Mouse (Mus musculus) brown adipose tissue, adult 24 weeks (tissue): Measurements from ENCODE around the gene Atp8b5. TPM values are rescaled to one million over a fixed set of nuclear protein-coding genes. Genes with fewer than 3 reads are reported as not detected.

Experiments used
- H3K27ac ChIP-seq: fragments of 200-500 bp; replicated peaks from 2 replicates; pipeline ENCODE4 v1.5.1; 2012; ENCODE audit warnings: low read depth, mild to moderate bottlenecking, low read length
- H3K4me1 ChIP-seq: fragments of 200-500 bp; 2 replicates; pipeline ENCODE4 v1.6.1; 2012; ENCODE audit warnings: low read length, mixed read lengths; ENCODE audit not compliant: control insufficient read depth, insufficient read depth, insufficient read length
- H3K4me3 ChIP-seq: fragments of 200-500 bp; 2 replicates; pipeline ENCODE4 v1.5.1; 2012; ENCODE audit warnings: low read depth, mild to moderate bottlenecking, low read length, moderate library complexity; ENCODE audit not compliant: insufficient read depth
- polyA plus RNA-seq: library from polyadenylated mRNA; stranded (reverse); fragments of >200 nt; gene quantifications from 2 replicates; pipeline ENCODE4 v1.2.4, GENCODE M21; 2012; ENCODE audit not compliant: missing spikeins, insufficient read depth, insufficient read length

The Atp8b5 gene
- 0.24 TPM in 1 of 2 replicates, not detected in the other for polyA plus RNA-seq

DNA sequence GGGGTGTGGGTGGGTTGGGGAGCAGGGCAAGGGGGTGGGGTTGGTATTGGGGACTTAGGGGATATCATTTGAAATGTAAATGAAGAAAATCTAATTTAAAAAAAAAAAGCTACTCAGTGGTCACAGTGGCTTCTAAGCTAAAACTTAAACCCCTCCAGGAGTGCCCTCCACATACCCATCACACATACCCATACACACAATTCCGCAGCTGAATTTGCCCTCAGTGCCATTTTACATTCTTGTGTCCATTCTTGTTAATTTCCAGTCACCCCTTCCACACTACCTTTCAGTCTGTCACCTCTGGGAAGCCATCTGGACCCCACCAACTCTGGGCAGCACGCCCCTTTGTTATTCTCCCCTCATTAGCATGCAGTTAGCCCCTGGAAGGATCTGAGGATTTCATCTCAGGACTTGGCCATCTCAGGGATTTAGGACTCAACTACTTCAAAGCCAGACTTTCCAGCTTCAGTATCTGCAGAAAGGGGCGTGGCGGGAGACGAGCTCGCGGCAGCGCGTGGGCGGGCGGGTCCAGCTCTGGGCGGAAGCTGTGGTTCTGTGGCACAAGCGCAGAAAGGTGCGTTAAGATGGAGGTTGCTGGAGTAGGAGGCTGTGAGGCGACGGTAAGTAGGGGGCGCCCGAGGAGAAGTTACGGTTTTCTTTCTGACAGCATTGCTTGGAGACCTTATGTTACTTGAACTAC is at the start of gene Atp8b5:
Atp8b5 (plus strand) TSS at position 537 of the 700 bp plus-strand sequence.
- Histone ChIP-seq H3K27ac (no peak within 1 kb of the TSS), H3K4me1 (no peaks in the 10 kb centered on the region), H3K4me3 (peak within 1 kb of the TSS; percentile 29)

DNA sequence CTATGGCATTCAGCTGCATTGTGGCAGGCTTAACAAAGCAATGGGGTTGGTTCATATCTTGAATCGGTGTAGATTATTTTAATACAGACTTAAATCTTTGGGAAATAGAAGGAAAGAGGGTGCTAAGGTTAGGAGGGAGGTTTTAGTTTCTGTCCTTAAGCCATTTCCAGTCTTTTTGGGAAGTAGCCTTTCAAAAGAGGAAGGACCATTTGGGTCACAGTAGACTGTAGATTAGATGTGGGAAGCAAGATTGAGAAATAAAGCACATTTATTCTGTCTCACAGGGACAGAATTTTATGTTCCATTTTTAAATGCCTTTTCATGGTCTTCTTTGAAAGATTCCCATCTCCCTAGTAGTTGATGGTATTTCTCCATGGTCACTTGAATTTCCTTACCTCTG is 49.0 kb upstream of the Atp8b5 start:
- Histone ChIP-seq H3K4me3 (no peak overlapping the region), H3K27ac (no peak overlapping the region), H3K4me1 (no peaks in the 10 kb centered on the region)

DNA sequence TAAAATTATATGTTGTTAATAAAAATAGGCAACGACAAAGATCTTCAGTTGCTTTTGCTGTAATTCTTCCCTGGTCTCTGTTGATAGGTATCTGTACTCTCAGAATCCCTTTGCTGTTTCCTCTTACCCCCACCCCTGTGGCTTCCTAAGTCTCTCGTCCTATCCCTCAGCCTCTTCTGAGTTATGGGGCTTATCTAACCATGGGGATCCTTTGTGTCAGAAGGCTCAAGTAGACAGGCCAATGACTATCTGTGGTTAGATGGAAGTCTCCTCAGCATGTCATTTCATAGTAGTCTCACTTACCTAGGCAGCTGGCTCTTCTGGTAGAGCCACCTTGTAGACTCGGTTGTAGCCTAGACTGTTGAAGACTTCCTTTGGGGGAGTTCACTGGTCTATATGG is 35.1 kb upstream of the Atp8b5 start:
- H3K4me3 ChIP-seq, result no peak overlapping the region
- no peaks in the 10 kb centered on the region for H3K4me1 ChIP-seq
- no peak overlapping the region for H3K27ac ChIP-seq

DNA sequence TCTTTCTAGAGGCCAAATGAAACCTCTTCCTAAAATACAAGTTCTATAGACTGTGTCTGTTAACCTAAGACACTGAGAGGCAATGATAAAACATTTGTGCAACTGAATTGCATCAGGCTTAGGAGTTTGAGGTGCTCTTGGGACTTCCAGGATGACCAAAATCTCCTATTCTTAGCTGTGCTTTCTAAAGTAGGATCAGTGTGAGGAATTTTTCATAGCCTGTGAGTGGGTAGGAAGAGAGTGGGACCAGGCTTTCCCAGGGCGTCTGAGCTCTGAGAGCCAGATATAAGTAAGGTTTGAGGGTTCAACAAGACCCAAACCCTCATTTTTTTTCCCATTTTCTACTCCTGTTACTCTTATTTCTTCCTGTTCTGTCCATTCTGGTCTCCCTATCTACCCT is 34.0 kb upstream of the Atp8b5 start:
- Histone ChIP-seq H3K4me1 (no peaks in the 10 kb centered on the region), H3K27ac (no peak overlapping the region), H3K4me3 (no peak overlapping the region)

DNA sequence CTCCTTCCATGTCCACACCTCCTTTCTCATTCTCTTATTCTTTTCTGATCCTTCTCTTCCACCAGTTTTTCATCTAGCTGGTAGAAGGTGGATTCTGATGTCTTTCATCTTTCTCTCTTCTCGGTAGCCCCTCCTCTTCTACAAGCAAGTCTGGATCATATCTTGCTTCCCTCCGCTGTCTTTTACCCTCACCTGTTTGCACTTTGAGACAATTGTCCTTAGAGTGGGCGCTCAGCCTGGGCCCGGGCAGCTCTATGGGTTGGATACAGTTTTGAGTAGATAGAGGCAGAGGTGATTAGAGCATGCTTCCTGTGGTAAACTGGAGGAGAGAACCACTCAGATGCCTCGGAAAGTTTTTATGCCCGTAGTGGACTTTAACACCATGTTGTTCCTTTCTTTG is 33.5 kb upstream of the Atp8b5 start:
- no peaks in the 10 kb centered on the region for H3K4me1 ChIP-seq

DNA sequence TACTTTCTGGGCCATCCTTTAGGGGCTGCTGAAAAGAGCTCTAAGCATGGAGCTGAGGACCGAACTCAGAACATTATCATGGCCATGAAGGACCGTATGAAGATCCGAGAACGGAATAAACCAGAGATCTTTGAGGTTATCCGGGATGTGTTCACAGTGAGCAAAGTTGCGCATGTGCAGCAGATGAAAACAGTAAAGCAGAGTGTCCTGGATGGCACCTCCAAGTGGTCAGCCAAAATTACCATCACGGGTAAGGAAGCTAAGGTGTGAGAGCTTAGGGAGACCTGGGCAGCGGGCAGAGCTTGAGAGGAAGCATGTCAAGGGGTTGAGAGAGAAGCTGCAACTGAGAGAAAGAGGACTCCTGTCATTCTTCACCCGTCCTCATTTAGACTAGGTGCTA is 30.1 kb upstream of the Atp8b5 start:
- no peaks in the 10 kb centered on the region for H3K4me1 ChIP-seq
- H3K4me3 ChIP-seq, result no peak overlapping the region
- no peak overlapping the region for H3K27ac ChIP-seq

More for the DNA sequence above, 33.5 kb upstream of the Atp8b5 start:
- Histone ChIP-seq H3K4me3 (no peak overlapping the region), H3K27ac (no peak overlapping the region)

DNA sequence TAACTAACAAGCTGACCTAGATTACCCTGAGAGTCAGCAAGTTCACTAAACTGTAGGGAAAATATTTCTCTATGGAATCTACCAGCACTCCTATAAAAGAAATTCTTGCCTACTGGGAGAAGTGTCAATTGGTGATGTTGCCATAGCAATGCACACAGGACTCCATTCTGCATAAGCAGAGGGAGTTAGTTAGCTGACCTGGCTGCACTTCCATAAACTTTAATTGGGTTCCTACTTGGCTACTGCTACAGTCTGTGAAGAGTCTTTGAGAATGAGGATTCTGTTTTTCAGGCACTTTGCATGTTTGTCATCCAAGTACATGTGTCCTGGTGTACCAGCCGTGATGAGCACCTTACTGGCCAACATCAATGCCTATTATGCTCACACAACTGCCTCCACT is 26.2 kb upstream of the Atp8b5 start:
- Histone ChIP-seq H3K27ac (no peak overlapping the region), H3K4me1 (no peaks in the 10 kb centered on the region), H3K4me3 (no peak overlapping the region)

DNA sequence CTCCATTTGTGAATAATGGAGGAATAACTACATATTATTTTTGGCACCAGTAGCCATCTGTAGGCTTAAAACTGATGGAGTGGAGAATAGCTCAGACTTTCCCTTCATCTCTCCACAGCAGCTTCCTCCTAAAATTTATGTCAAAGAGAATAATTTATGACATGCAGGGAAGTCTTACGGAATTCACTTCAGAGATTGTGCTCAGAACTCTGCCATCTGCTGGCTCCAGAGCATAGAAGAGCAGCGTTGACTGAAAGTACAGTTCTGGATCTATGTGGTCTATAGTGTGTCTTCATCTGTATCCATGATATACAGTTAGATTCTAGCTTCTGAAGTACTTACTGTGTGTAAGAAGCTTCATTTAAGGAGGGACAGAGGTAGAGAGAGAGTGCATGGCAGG is 22.9 kb upstream of the Atp8b5 start:
- no peak overlapping the region for H3K4me3 ChIP-seq
- no peak overlapping the region for H3K27ac ChIP-seq
- H3K4me1 ChIP-seq, result no peaks in the 10 kb centered on the region

DNA sequence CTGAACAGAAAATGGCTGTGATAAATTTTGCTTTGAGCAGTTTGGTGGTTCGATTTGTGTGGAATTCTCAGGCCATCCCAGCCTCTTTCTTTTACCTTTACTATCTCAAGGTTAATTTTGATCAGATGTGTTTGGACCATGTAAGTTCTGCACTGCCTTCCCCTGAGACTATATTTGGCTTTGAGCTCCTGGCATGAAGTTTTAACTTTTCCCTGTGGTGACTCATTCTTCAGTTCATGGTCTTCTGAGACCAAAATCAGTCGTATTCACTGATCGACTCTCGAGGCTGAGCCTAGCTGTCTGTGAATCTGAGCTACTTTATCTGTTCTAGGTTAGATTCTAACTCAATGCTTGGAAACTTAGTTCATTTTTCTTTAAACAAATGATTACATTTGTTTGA is 21.2 kb upstream of the Atp8b5 start:
- Histone ChIP-seq H3K27ac (no peak overlapping the region), H3K4me3 (no peak overlapping the region), H3K4me1 (no peaks in the 10 kb centered on the region)

DNA sequence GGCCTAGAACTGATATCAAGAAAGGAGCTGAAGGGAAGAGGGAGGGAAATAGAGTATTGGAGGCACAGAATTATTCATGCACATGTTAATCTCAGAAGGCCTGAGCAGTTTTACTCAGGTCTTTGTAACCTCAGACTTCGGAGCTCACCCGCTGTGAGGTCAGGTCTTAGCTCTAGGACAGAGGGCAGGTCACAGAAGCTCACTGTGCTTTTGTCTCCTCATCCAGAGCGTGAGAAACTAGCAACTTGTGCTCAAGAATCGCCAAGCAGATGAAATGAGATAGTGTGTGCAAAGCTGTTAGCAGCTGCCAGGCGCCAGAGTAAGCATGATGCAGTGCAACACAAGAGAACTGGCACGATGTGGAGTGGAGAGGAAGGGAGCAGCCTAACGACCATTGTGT is 18.9 kb upstream of the Atp8b5 start:
- Histone ChIP-seq H3K4me1 (no peaks in the 10 kb centered on the region), H3K27ac (no peak overlapping the region), H3K4me3 (no peak overlapping the region)

DNA sequence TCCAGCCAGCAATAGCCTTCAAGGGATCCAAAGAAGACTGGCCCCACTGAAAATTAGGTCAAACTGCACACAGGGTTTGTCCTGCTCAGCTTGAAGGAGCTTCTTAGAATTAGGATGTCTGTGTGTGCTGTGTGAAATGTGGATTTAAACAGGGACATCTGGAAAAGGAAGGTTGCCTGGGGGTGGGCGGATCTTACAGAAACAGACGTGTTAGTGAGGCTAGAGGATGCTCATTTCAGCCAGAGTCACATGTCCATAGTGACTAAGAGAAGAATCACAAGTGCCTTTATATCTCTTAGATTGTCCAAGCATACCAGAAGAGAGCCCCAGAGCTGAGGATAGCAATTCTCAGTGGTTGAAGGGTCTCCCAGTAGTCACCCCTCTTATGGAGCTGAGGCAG is 18.1 kb upstream of the Atp8b5 start:
- Histone ChIP-seq H3K4me1 (no peaks in the 10 kb centered on the region), H3K4me3 (no peak overlapping the region), H3K27ac (no peak overlapping the region)

DNA sequence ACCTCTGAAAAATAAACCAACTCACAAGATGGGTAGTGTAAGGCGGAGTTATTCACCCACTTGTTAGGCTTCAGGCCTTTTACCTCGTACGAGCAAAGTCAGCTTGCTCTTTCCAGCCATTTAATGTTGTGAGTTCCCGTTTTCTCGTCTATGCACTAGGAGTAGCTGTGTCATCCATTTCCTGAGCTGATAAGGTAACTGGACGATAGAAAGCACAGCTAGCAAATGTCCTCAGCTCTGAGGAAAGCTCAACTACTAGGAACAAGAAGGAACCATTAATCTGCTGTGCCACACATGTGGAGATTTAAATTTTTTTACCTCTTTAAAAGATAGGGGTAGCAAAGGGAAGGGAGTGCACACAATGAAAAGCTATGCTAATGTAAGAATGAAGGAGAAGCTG is 15.7 kb upstream of the Atp8b5 start:
- Histone ChIP-seq H3K4me3 (no peak overlapping the region), H3K27ac (no peak overlapping the region), H3K4me1 (no peaks in the 10 kb centered on the region)

DNA sequence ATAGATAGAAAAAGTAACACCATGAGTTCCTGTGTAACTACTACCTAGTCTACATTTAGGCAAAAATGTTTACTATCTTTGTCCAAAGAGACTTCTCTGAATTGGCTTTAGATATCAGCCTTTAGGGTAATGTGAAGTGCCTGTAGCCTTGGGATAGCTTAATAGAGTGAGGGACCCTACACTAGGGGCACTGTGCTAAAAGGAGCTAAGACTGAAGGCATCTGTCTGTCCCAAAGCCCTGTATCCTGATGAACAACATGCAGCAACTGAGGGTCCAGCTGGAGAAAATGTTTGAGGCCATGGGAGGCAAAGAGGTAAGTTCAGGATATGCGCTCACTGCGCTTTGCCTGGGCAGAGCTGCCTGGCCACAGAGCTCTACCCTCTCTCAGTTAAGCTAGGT is 9.9 kb upstream of the Atp8b5 start:
- Histone ChIP-seq H3K27ac (no peak overlapping the region), H3K4me1 (no peaks in the 10 kb centered on the region), H3K4me3 (no peak overlapping the region)

DNA sequence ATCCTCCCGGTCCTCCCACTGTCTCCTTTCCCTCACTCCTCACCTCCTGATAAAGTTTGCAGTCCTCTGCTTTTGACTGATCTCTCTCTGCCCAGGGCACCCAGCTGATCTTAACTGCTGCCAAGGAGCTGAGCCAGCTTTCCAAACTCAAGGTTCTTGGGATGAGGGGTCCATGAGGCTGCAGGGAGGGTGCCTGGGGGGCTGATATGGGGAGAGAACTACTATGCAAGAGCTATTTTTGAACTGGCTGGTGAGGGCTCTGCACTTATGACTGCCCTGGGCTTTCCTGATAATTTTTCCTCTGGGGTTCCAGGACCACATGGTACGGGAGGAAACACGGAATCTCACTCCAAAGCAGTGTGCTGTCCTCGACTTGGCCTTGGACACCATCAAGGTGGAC is 8.4 kb upstream of the Atp8b5 start:
- no peaks in the 10 kb centered on the region for H3K4me1 ChIP-seq
- no peak overlapping the region for H3K27ac ChIP-seq
- no peak overlapping the region for H3K4me3 ChIP-seq

DNA sequence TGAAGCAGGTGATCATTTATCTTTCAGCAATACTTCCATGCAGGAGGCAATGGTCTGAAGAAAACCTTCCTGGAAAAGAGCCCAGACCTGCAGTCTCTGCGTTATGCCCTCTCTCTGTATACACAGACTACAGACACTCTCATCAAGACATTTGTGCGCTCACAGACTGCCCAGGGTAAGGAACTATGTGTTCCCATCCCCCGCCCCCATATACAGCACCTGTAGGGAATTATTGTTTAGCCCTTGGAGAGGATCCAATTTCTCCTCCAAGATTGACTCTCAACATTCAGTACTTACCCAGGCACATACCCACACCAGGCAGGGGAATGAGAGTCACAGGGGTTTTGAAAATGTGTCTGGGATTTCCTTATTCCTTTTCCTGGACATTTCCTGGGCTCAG is 7.5 kb upstream of the Atp8b5 start:
- Histone ChIP-seq H3K4me3 (no peak overlapping the region), H3K4me1 (no peaks in the 10 kb centered on the region), H3K27ac (no peak overlapping the region)

DNA sequence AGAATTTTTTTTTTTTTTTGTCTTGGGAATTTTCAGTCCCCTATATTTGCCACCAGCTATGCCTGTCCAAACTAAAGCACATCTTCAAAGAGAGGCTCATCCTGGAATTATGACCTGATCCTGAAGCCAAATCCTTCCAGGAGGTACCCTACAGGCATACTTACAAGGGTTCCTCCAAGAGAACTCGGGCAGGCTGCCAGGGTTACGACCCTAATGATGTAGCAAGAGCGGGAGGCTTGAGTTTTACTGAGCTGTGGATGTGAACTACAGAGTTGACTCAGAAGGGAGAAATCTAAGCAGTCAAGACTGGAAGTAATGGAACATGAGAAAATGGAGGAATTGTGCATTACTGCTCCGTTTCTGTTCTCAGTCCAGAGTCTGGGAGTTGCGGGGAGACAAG is 6.9 kb upstream of the Atp8b5 start:
- H3K4me1 ChIP-seq, result no peaks in the 10 kb centered on the region
- H3K27ac ChIP-seq, result no peak overlapping the region
- H3K4me3 ChIP-seq, result no peak overlapping the region
